ENCODE assay signal across 29 mouse cellular contexts in genomic region chr6:134554230-134554629, GRCm38 (mm10).
"Had no signal": no experiment of that assay in that cellular context is flagged by ENCODE, and none has a peak within 500 bp of the region (broad histone marks: within the 10 kb centered on the region; RNA-seq: fewer than 3 reads in every experiment).

No protein-coding gene starts in this region.

- H3K36me3 ChIP-seq: heart, embryonic 12.5 days; heart, embryonic 13.5 days; heart, embryonic 15.5 days; hindbrain, embryonic 12.5 days; hindbrain, embryonic 13.5 days; hindbrain, embryonic 15.5 days; intestine, embryonic 15.5 days; kidney, embryonic 15.5 days had no signal

- H3K27ac ChIP-seq: heart, embryonic 13.5 days; heart, embryonic 15.5 days; hindbrain, embryonic 10.5 days; hindbrain, embryonic 12.5 days; hindbrain, embryonic 13.5 days; hindbrain, embryonic 14.5 days; hindbrain, embryonic 15.5 days; hindbrain, postnatal 0 days; intestine, embryonic 15.5 days; kidney, embryonic 15.5 days; kidney, postnatal 0 days; layer of hippocampus, adult 2 months; left cerebral cortex, adult 2 months had no signal

- H3K27me3 ChIP-seq: heart, embryonic 12.5 days; heart, embryonic 13.5 days; heart, embryonic 15.5 days; hindbrain, embryonic 12.5 days; hindbrain, embryonic 13.5 days; hindbrain, embryonic 15.5 days; intestine, embryonic 15.5 days; kidney, embryonic 15.5 days had no signal

- H3K4me3 ChIP-seq: heart, embryonic 12.5 days; heart, embryonic 13.5 days; heart, embryonic 15.5 days; hindbrain, embryonic 10.5 days; hindbrain, embryonic 12.5 days; hindbrain, embryonic 13.5 days; hindbrain, embryonic 15.5 days; intestine, embryonic 15.5 days; kidney, embryonic 15.5 days; layer of hippocampus, adult 2 months; left cerebral cortex, adult 2 months had no signal

- H3K9ac ChIP-seq: heart, embryonic 12.5 days; heart, embryonic 13.5 days; heart, embryonic 15.5 days; hindbrain, embryonic 12.5 days; hindbrain, embryonic 13.5 days; hindbrain, embryonic 14.5 days; hindbrain, embryonic 15.5 days; intestine, embryonic 15.5 days; kidney, embryonic 15.5 days had no signal

- H3K9me3 ChIP-seq: heart, embryonic 12.5 days; heart, embryonic 13.5 days; heart, embryonic 15.5 days; hindbrain, embryonic 10.5 days; hindbrain, embryonic 12.5 days; hindbrain, embryonic 13.5 days; hindbrain, embryonic 15.5 days; intestine, embryonic 15.5 days; kidney, embryonic 15.5 days had no signal

- DNase-seq: heart, postnatal 14 days; heart, postnatal 36 days; heart, postnatal 4 days; kidney, adult 11 months; kidney, adult 18-20 months; kidney, adult 2 months; kidney, adult 8-10 months; kidney, adult 9 months; kidney, postnatal 10 days; kidney, postnatal 14 days; kidney, postnatal 25 days; kidney, postnatal 36 days; kidney, postnatal 4 days; layer of hippocampus, adult 9-11 months; layer of hippocampus, postnatal 36 days had no signal
